Mouse (Mus musculus) liver, postnatal 0 days (tissue): ENCODE data around the gene C2cd4a. TPM values are rescaled to one million over a fixed set of nuclear protein-coding genes. Genes with fewer than 3 reads are reported as not detected.

Experiments
- ATAC-seq: fragments of 200-750 bp; cut with Nextera tagmentation; 2 replicates; pipeline ENCODE4 v1.8.0; 2017; ENCODE audit warnings: mild to moderate bottlenecking, moderate library complexity
- DNase-seq: peaks from one replicate; pipeline ENCODE4 v3.0.0-alpha.2; 2016
- H3K27ac ChIP-seq: fragments of 300-500 bp; sonication (generic); 2 replicates; pipeline ENCODE4 v1.5.1; 2014; ENCODE audit warnings: antibody characterized with exemption, moderate library complexity, mild to moderate bottlenecking, low read depth
- H3K27me3 ChIP-seq: fragments of 300-500 bp; sonication (generic); 2 replicates; pipeline ENCODE4 v1.6.1; 2014; ENCODE audit warnings: low read length, control low read depth, mixed read lengths; ENCODE audit not compliant: insufficient read depth
- H3K36me3 ChIP-seq: fragments of 300-500 bp; sonication (generic); replicated peaks from 2 replicates; pipeline ENCODE4 v1.6.1; 2014; ENCODE audit warnings: mild to moderate bottlenecking, control low read depth, low read length, moderate library complexity, mixed read lengths; ENCODE audit not compliant: insufficient read depth
- H3K4me1 ChIP-seq: fragments of 300-500 bp; sonication (generic); 2 replicates; pipeline ENCODE4 v1.6.1; 2014; ENCODE audit warnings: antibody characterized with exemption, mild to moderate bottlenecking, control low read depth; ENCODE audit not compliant: insufficient read depth
- H3K4me2 ChIP-seq: fragments of 300-500 bp; sonication (generic); 2 replicates; pipeline ENCODE4 v1.6.1; 2014; ENCODE audit warnings: low read depth, mild to moderate bottlenecking, low read length, moderate library complexity, mixed read lengths
- H3K4me3 ChIP-seq: fragments of 300-500 bp; sonication (generic); 2 replicates; pipeline ENCODE4 v1.5.1; 2014; ENCODE audit warnings: low read depth, low read length
- H3K9ac ChIP-seq: fragments of 300-500 bp; sonication (generic); replicated peaks from 2 replicates; pipeline ENCODE4 v1.6.1; 2014; ENCODE audit warnings: mild to moderate bottlenecking, moderate library complexity
- H3K9me3 ChIP-seq: fragments of 300-500 bp; sonication (generic); 2 replicates; pipeline ENCODE4 v1.6.1; 2016; ENCODE audit warnings: mild to moderate bottlenecking, control low read depth, low read length, mixed read lengths
- CTCF ChIP-seq: sonication (generic); IDR thresholded peaks from 2 replicates; pipeline ENCODE4 v1.5.1; 2016; ENCODE audit warnings: antibody characterized with exemption, low read depth
- EP300 ChIP-seq: IDR thresholded peaks from 2 replicates; pipeline ENCODE4 v1.6.1; 2016; ENCODE audit warnings: antibody characterized with exemption, low read depth, mild to moderate bottlenecking
- WGBS: fragments of 180-500 bp; shearing (Covaris S2); extraction: QIAGEN DNeasy Blood & Tissue Kit; methylation state at CpG from one replicate; pipeline ENCODE4 v1.1.7; 2014; ENCODE audit not compliant: insufficient replicate concordance; 5-methylcytosine and 5-hydroxymethylcytosine counted together
- polyA plus RNA-seq: library from polyadenylated mRNA; unstranded; fragments of >200 nt; fragmentation: Nextera tagmentation; extraction: Ambion mirVana; gene quantifications from 2 replicates; pipeline ENCODE4 v1.2.1, GENCODE M21; 2015

Gene C2cd4a
- 0.09 and 0.89 TPM in 2 replicates for polyA plus RNA-seq

DNA sequence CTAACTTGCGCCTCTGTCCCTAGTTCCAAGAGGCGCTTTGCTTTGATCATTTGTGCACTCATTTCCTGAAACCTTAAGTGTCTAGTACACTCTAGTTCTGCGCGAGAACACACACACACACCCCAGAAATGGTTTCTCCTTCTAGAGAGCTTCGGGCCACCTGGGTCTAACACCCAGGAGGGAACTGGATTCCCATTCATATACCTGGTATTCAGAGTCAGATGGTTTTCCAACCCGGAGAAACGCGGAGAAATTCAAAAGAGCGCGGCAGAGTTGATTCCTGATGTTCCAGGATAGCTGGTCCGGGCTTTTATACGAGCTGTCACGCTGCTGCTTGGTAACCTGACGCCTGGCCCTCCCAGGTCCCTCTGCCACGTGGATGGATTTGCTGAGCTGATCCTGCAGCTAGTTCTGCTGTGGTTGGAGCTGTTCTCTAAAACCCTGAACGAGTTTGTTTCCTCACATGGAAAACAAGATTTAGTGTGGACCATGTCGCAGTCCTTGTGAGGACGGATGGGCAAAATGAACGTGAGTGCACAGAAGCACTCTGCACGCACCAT, at the start of gene C2cd4a:
TSS of gene C2cd4a (minus strand) at position 285 of the 560 bp plus-strand sequence.
- WGBS: 3% methylated on average over 20 of the region's 20 CpGs
- peaks cover 14% of the 10 kb centered on the region for H3K4me1 ChIP-seq

DNA sequence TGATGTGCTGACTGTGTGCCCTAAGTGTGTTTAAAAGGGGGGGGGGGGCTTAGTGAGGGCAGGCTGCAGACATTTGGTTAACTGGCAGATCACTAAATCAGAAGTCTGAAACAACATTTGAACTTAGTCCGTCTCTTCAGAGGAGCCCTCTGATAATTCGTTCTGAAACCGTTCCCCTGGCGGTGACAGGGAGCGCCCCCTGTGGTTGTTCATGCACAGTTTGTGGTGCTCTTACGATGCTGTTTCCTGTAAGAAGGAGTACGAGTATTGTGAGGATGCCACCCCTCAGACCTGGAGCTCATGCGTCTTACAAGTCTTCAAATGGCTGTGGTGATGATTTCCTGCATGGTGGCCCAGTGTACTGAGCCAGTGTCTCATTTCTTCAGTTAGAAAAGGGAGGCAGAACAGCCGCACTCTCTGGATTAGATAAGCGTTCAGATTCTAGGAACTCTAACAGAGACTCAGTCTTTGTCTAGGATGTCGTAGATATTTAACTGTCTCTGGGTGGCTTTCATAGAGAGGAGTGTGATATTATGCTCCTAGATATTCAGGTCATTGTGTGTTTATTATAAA, 46.2 kb upstream of the C2cd4a start:
- Histone ChIP-seq H3K27ac (peak overlapping the region; percentile 57; the same call in 1 of the 2 replicates), H3K9me3 (no peaks in the 10 kb centered on the region), H3K36me3 (peaks cover 38% of the 10 kb centered on the region), H3K27me3 (no peaks in the 10 kb centered on the region), H3K4me3 (no peak overlapping the region), H3K4me1 (no peaks in the 10 kb centered on the region; the same call in none of the 2 replicates), H3K9ac (no peak overlapping the region), H3K4me2 (peak overlapping the region; percentile 38)
- DNase-seq (no peak), ATAC-seq (peak; percentile 69)
- WGBS: 62% methylated on average over 11 of the region's 11 CpGs
- TF ChIP-seq CTCF (peak; percentile 47), EP300 (peak; percentile 88)

More for the DNA sequence above, at the start of gene C2cd4a:
- no peak for ATAC-seq
- no peak within 1 kb of the TSS for H3K27ac ChIP-seq
- H3K4me3 ChIP-seq: peak within 1 kb of the TSS; percentile 58
- H3K9me3 ChIP-seq: no peaks in the 10 kb centered on the region
- peaks cover 32% of the 10 kb centered on the region for H3K27me3 ChIP-seq
- H3K36me3 ChIP-seq: no peaks in the 10 kb centered on the region
- H3K9ac ChIP-seq: peak within 1 kb of the TSS; percentile 48; the same call in 1 of the 2 replicates
- no peak for TF ChIP-seq EP300
- no peak for TF ChIP-seq CTCF
- H3K4me2 ChIP-seq: peak within 1 kb of the TSS; percentile 93
- DNase-seq: no peak

DNA sequence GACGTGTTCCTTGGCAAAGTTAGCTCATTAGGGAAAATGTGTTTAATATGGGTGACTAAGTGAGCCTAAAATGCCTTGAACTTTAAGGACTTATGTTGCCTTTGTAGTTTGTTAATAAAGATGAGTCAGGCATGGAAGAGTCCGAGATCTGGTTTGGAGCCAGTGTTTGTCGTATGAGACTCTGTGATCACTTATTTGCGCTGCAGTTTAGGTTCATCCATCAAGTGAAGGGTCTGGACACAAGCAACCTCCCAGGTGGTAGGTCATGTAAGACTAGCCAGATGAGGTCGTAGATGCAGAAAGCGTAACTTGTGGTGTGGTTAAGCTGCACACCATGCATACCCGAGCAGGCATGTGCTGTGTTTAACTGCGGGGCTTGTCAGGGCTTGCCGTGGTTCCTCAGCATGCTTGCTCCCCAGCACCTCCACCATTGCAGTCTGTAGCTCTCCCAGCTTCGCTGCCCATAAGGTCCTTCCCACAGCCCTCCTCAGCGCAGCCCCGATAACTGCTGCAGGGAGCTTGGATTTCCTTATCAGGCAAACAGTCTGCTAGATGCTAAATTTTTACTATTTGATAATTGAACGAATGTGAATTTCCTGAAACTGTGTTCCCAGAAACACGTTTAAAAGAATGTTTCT, 45.1 kb upstream of the C2cd4a start:
- TF ChIP-seq CTCF (no peak), EP300 (peak; percentile 93)
- no peaks in the 10 kb centered on the region for H3K9me3 ChIP-seq
- H3K4me2 ChIP-seq: no peak overlapping the region
- 53% methylated on average over 14 of the region's 14 CpGs for WGBS
- DNase-seq (peak; percentile 26), ATAC-seq (peak; percentile 85)
- H3K36me3 ChIP-seq: peaks cover 33% of the 10 kb centered on the region
- 0 out of 2 replicates have a peak overlapping the region, but pooled peaks have one; percentile 51 for H3K27ac ChIP-seq
- no peak overlapping the region for H3K4me3 ChIP-seq
- H3K4me1 ChIP-seq: no peaks in the 10 kb centered on the region; the same call in none of the 2 replicates
- no peak overlapping the region for H3K9ac ChIP-seq
- no peaks in the 10 kb centered on the region for H3K27me3 ChIP-seq

DNA sequence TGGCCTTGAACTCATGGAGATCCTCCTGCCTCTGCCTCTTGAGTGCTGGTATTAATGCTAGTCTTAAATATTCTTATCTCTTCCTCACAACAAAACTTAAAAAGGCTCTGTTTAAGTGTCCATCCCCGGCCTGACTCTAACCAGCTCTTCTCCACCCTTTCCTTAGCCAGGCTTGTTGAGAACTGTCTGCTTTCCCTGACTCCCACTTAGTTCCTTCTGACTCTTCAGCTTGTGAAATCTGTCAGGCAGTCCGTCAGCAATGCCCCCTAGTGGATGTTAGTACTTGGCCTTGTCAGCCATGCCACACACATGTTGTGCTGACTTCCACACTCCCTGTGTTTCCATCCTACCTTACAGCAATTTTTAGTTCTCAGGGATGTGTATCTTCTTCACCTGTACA, 43.2 kb upstream of the C2cd4a start:
- H3K36me3 ChIP-seq: peaks cover 23% of the 10 kb centered on the region
- ATAC-seq (0 out of 2 replicates have a peak, but pooled peaks have one; percentile 20), DNase-seq (peak; percentile 54)
- H3K4me1 ChIP-seq: no peaks in the 10 kb centered on the region; the same call in none of the 2 replicates
- WGBS: 34% methylated on average over 2 of the region's 2 CpGs
- no peak overlapping the region for H3K9ac ChIP-seq
- H3K27me3 ChIP-seq: no peaks in the 10 kb centered on the region
- no peaks in the 10 kb centered on the region for H3K9me3 ChIP-seq
- H3K4me2 ChIP-seq: no peak overlapping the region
- no peak overlapping the region for H3K27ac ChIP-seq
- H3K4me3 ChIP-seq: no peak overlapping the region
- TF ChIP-seq EP300 (no peak), CTCF (peak; percentile 91)

DNA sequence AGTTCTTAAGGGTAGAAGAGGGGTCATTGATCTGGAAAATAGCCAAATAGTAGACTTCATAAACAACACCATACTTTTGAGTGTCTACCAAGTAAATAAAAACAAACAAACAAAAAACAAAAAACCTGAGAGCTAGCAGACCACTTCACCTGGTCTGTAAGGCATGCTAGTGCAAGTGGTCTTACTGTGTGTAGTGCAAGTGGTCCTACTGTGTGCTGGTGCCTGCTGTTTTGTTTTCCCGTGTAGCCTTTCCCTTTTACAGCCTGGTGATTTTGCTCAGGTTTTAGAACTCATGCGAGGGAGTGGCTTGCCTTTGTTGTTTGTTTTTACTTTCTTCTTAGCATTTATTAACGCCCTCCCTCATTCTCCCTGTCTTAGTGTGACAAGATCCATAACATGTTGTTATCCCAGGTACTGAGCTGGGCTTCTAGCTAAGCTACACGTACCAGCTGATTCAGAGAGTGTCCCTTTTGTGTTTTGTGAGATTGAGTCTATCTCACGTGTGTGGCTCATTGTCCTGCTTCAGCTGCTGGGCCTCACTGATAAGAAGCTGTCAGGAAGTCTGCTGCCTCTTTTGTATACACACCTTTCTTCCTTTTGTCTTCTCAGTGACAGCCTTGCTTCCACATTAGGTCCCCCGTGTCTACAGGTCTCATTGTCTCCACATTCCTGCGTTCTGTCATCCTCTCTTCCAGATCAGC, 42.5 kb upstream of the C2cd4a start:
- Histone ChIP-seq H3K4me1 (peaks cover 4% of the 10 kb centered on the region), H3K9ac (no peak overlapping the region), H3K27me3 (no peaks in the 10 kb centered on the region), H3K27ac (no peak overlapping the region), H3K9me3 (no peaks in the 10 kb centered on the region), H3K4me3 (no peak overlapping the region), H3K36me3 (peaks cover 22% of the 10 kb centered on the region), H3K4me2 (no peak overlapping the region)
- 54% methylated on average over 7 of the region's 7 CpGs for WGBS
- TF ChIP-seq CTCF: no peak
- peak; percentile 58; the same call in 1 of the 2 replicates for TF ChIP-seq EP300
- DNase-seq (no peak), ATAC-seq (no peak)
